Mouse (Mus musculus) E14TG2a.4 (cell line): Measurements from ENCODE around the gene Ccdc77.

Experiments
- CTCF ChIP-seq: conservative IDR thresholded peaks from 2 replicates; pipeline ENCODE4 v1.5.1; 2014; ENCODE audit warnings: low read length
- NANOG ChIP-seq: IDR thresholded peaks from 2 replicates; pipeline ENCODE4 v1.6.1; 2014; ENCODE audit warnings: borderline replicate concordance, low read length, mixed read lengths

DNA sequence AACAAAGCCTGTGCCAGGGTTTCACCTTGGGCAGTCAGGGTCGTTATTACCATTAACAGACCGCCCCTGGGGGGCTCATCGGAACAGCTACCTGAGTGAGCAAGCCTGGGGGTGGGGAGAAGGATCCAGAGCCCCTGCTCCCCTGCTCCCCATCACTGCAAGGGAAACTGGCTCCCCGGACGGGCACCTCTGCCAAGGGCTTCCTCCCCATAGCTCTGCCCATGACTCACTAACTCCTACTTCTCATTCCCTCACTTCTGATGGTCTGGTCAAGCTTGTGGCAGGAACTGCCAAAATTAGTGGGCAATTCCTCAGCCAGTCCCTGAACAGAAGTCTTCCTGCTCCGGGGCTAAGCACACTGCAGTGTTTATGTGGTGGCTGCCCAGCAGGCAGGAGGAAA lies 88.9 kb downstream of the Ccdc77 start:
- TF ChIP-seq CTCF (no peak), NANOG (no peak)
